Mouse (Mus musculus): ENCODE data around the gene Zkscan5.
A peak's percentile ranks its signal among the peaks of the same experiment; 100 is the strongest.
"Not testable (repeated sequence)": the region's sequence is repeated elsewhere in the genome, so short reads cannot be mapped to it uniquely, and the experiment has no call there.

The Zkscan5 gene

DNA sequence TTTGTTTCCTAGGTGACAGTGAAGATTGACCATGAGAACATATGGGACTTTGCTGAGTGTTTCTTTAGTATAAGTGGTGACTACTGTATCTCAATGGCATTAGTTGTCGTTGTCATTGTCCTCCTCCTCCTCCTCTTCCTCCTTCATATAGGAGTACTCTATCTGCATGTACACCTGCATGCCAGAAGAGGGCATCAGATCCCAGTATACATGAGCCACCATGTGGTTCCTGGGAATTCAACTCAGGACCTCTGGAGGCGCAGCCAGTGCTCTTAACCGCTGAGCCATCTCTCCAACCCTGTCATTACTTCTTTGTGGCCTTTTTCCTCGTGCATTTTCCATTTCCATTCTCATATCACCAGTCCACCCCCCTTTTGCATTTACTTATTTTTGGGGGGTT lies 10.3 kb downstream of the Zkscan5 start:
- DNase-seq = no peak

DNA sequence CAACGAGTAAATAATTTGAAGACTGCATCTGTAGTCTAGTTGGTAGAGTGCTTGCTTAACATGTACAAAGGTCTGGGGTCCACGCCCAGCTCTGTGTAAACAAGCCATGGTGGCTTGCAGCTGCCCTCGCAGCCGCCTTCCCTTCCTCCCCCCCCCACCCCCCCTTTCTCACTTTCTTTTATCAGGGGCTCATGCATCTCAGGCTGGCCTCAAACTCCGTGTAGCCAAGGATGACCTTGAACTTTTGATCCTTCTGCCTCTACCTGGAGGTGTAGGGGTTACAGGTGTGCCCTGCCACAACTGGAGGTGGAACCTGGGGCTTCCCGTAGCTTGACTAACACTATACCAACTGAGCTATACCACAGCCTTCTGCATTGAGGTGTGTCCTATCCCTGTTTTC lies 13.4 kb downstream of the Zkscan5 start:
- DNase-seq = no peak

DNA sequence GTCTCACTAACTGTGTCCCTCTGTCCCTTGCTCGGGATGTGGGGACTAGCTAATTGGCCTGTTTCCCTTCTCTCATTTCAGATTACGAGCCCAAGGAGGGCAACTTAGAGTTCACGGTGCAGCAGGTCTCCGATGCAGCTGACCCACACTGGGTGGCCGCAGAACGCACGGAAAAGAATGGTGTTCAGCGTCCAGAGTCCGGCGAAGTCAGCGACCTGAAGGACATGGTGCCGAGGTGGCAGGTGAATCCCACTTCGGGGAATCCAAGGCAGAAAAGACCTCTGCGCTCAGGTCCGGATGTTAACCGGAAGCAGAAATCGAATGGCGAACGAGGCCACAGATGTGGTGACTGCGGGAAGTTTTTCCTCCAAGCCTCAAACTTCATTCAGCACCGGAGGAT lies 13.8 kb downstream of the Zkscan5 start:
- DNase-seq = no peak

DNA sequence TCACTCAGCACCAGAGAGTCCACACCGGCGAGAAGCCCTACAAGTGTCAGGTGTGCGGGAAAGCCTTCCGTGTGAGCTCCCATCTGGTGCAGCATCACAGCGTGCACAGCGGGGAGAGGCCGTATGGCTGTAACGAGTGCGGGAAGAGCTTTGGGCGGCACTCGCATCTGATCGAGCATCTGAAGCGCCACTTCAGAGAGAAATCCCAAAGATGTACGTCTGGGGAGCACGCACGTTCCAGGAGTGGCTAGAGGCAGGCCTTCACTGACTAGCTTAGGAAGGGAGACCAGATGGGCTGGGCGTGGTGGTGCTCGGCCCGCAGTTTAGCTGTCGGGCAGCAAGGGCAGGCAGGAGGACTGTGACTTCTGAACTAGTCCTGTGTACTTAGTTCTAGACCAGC lies 14.3 kb downstream of the Zkscan5 start:
- no peak for DNase-seq

DNA sequence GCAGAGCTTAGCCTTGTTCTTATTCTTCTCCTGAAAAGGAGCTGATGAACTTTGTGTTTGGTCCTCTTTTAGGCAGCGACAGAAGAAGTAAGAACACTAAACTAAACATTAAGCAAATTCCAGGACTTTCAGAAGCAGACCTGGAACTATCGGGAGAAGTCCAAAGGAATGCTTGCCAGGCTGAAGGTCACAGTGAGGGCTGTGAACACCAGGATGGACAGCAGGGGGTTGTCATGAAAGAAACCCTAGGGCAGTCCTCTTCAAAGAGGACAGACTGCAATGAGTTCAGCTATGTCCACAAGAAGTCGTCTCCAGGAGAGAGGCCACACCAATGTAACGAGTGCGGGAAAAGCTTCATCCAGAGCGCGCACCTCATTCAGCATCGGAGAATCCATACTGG lies 15.6 kb downstream of the Zkscan5 start:
- no peak for DNase-seq

DNA sequence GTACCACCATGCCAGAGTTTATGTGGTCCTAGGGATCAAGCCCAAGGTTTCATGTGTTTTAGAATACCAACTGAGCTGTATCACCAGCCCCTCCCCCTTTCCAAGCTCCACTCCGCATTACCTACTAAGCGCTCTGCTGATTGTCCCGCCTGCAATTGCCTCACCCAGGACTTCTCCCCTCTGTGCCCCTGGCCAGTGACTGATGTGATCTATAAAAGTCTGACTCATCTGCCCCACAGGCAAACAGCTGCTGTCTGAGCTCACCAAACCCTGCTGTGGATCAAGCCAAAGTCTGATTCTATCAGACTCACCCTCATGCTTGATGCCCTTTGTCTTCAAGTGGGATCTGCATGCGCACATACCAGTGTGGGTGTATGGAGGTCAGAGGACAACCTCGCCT lies 18.5 kb downstream of the Zkscan5 start:
- DNase-seq = no peak

DNA sequence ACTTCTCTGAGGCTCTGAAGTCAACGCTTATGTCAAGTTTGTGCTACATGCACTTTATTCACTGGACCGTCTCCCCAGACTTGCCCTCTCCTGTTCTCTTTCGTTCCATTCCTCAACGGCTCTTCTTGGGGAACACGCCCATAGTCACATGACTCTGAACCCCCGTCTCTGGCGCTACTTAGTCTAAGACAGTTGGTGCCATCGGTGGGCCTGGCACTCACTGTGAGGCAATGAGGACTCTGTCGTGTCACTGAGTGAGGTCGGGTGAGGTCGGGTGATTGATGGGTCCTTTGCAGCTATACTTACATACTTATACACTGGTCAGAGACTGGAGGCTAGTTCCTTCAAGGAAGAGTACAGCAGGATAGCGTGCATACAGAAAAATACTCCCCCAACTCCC lies 19.0 kb downstream of the Zkscan5 start:
- no peak for DNase-seq

DNA sequence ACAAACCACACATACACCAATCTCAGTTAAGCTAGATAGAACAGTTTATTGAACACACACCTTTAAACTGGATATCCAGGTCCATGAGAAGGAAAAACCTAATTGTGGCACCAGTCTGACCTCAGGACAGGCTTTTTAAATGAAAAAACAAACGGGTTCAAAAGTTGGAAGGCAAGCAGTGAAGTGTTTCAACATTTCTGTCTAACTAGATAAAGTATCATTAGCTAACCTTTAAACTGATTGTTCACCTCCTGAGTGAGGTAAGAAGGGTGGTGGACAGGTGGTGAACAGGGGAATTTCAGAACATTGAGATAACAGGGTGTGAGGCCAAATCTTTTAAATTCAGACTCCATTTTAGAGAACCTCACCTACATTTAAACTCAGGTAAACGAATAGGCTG lies 22.1 kb downstream of the Zkscan5 start:
- DNase-seq = no peak

DNA sequence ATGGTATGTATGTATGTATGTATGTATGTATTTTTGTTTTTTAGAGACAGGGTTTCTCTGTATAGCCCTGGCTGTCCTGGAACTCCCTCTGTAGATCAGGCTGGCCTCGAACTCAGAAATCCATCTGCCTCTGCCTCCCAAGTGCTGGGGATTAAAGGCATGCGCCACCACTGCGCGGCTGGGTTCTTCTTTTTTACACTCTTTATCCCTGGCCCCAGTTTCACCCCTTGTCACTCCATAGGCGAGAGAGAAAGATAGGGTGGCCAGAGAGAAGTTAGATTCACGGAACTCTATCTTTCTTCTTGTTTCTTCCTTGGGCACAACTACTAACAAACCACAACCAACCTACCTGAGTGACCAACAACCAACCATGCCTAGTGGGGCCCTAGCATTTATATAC lies 24.9 kb downstream of the Zkscan5 start:
- not testable (repeated sequence) for DNase-seq

DNA sequence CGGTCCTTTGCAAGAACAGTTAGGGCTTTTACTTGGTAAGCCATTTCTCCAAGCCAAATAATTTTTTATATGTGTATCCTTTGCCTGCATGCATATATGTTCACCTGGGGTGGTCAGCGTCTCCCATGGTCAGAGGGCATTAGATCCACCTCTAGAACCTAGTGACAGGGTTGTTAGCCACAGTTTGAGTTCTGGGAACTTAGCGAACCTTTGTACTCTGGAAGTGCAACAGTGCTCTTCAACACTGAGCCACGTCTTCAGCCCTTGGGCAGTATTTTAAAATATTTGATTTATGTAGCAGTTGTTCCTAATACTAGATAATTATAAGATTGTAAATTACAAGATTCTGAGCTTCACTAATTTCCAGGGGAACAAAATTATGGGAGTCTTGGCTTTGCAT lies 26.3 kb downstream of the Zkscan5 start:
- no peak for DNase-seq

DNA sequence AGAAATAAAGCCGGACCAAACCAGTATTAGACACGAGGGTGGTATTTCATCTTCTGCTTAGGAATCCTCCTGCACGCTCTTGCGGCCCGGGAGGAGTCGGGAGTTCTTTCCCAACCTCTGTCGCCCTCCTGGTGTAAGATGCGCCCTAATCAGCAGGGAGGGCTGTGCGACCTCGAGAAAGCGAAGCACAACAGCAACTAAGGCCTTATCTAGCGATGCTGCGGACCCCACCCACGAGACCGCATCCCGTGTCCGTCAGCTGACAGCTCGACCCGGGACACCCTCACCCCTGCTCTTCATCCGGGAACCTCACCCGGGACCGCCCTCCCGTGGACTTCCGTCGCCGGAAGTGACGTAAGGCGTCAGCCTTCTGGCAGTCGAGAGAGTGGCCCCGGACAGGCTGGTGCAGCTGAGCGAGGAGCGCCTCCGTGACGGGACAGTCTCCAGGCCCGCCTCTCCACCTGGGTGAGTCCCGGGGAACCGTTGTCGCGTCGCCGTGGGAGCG lies 27.1 kb downstream of the Zkscan5 start, which contains the start of gene Zfp655:
TSS of gene Zfp655 (plus strand) at position 349 of the 505 bp plus-strand sequence.
- peak; percentile 96 to 98 for DNase-seq

DNA sequence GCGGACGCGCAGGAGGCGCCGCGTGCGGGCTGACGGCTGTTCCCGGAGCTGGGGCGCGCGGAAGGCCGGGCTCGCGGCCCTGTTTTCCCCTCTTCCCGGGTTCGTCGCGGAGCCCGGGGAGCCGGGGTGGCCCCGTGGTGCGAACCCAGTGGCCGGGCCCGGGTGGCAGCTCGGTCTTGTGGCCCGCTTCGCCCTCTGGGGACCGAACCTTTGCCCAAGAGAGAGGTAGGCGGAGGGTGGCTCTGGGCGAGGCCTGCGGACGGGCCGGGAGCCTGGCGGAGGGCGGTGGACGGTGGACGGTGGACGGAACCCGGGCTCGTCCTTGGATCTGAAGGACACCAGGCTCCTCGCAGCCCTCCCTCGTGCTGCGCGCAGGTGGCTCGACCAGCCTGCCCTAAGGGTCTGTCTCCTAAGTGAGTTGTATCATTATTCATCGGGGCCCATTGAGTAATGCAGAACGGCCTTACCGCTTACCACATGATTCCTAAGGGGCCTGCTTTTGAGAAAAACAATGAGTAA lies 27.6 kb downstream of the Zkscan5 start:
- DNase-seq = peak in 1 of 2 experiments; percentile 59

DNA sequence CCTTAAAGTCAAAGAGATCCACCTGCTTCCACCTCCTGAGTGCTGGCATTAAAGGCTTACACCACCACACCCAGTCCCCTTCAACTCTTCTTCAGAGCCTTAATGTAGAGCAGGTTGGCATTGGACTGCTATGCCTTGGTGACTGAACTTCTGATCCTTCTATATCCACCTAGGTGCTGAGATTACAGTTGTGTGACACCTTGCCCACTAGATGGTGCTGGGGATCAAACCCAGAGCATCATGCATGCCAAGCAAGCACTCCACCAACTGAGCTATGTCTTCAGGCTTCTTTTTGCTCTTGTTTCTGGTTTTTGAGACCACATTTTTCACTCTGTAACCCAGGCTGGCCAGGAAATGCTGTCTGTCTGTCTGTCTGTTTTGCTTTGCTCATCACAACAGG lies 30.3 kb downstream of the Zkscan5 start:
- DNase-seq = peak; percentile 41 to 49

DNA sequence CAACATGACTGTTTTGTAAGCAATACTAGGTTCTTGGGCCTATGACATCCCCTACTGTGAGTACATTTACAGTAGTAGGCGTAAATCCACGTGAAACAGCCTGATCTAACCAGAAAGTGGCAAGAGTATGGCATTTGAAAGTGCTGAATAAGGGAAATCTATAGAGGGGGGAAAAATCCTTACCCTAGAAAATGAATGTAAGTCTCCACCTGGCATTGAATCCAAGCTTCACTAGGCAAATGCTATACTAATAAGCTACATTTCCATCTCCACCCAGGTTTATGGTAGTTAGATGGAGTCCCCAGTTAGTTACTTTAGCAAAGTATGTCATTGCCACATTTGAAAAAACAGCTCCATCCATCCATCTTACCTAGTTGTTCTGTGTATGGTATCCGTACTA lies 45.2 kb downstream of the Zkscan5 start:
- DNase-seq = no peak

Data from cerebellum, postnatal 14 days (tissue).